Mouse (Mus musculus) limb, embryonic 10.5 days (tissue): ENCODE results near the gene Add1. TPM values are rescaled to one million over a fixed set of nuclear protein-coding genes. Genes with fewer than 3 reads are reported as not detected.

Source experiments
- DNase-seq: peaks from one replicate; pipeline ENCODE4 v3.0.0-alpha.2; 2017; ENCODE audit warnings: low spot score
- H3K27ac ChIP-seq: fragments of 300-500 bp; sonication (generic); 2 replicates; pipeline ENCODE4 v1.5.1; 2016; ENCODE audit warnings: mild to moderate bottlenecking
- H3K27me3 ChIP-seq: fragments of 300-500 bp; sonication (generic); 2 replicates; pipeline ENCODE4 v1.6.1; 2016; ENCODE audit warnings: low read depth, mild to moderate bottlenecking; ENCODE audit not compliant: poor library complexity, severe bottlenecking
- H3K36me3 ChIP-seq: fragments of 300-500 bp; sonication (generic); 2 replicates; pipeline ENCODE4 v1.6.1; 2016; ENCODE audit warnings: mild to moderate bottlenecking, moderate library complexity
- H3K4me1 ChIP-seq: fragments of 300-500 bp; sonication (generic); 2 replicates; pipeline ENCODE4 v1.6.1; 2016
- H3K4me3 ChIP-seq: fragments of 300-500 bp; sonication (generic); 2 replicates; pipeline ENCODE4 v1.5.1; 2016; ENCODE audit warnings: mild to moderate bottlenecking, moderate library complexity
- H3K9me3 ChIP-seq: fragments of 300-500 bp; sonication (generic); replicated peaks from 2 replicates; pipeline ENCODE4 v1.6.1; 2016; ENCODE audit warnings: mild to moderate bottlenecking
- WGBS: fragments of 180-500 bp; shearing (Covaris S2); methylation state at CpG from one replicate; pipeline ENCODE4 v1.1.7; 2016; 5-methylcytosine and 5-hydroxymethylcytosine counted together
- polyA plus RNA-seq: library from polyadenylated mRNA; unstranded; fragments of >200 nt; fragmentation: Nextera tagmentation; extraction: Ambion mirVana; gene quantifications from 2 replicates; pipeline ENCODE4 v1.2.1, GENCODE M21; 2016

Gene Add1
- polyA plus RNA-seq, 1 experiment from 2014 or later: 166 TPM

DNA sequence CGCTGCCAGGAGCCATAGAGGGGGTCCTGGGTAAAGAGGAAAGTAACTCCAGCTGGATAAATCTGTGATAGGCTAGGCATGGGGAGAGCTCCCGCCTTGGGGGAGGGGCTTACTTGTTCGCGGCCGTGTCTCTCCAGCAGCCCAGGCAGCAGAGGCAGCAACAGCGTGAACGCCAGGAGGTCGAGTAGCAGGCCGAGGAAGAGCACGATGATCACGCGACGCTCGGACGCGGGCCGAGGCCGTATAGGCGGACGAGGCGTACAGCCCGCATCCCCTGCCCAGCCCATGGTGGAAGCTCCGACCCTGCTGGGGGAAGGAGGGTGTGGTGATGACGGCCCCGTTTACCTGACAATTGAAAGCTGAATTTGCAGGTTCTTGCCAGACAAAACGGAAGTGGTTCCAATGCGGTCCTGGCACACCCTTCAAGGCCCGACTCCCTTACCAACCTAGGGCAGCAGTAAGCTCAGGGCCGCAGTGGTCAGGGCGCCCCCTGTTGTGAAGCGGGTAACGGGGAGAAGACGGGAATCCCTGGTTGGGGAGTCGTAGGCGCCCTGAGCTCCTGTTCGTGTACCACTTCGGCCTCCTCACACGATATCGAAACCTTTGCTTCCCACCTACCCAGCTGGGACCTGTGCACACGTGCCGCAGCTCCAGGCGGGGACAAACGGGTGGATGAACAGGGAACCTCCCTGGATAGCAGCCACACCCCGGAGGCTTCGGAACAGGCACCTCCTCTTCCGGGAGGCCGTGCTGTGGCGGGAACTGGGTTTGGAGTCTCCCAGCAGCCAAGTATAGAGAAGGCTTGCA, 63.2 kb downstream of the Add1 start, which contains the start of gene Mfsd10:
Gene Mfsd10 (minus strand): TSS at position 732 of the 807 bp plus-strand sequence.
- Histone ChIP-seq H3K4me1 (peaks cover 31% of the 10 kb centered on the region), H3K9me3 (no peaks in the 10 kb centered on the region), H3K36me3 (peaks cover 86% of the 10 kb centered on the region), H3K27me3 (no peaks in the 10 kb centered on the region), H3K4me3 (peak within 1 kb of the TSS; percentile 71), H3K27ac (peak within 1 kb of the TSS; percentile 90)
- WGBS: under 1% methylated on average over 48 of the region's 48 CpGs
- DNase-seq: peak; percentile 80

DNA sequence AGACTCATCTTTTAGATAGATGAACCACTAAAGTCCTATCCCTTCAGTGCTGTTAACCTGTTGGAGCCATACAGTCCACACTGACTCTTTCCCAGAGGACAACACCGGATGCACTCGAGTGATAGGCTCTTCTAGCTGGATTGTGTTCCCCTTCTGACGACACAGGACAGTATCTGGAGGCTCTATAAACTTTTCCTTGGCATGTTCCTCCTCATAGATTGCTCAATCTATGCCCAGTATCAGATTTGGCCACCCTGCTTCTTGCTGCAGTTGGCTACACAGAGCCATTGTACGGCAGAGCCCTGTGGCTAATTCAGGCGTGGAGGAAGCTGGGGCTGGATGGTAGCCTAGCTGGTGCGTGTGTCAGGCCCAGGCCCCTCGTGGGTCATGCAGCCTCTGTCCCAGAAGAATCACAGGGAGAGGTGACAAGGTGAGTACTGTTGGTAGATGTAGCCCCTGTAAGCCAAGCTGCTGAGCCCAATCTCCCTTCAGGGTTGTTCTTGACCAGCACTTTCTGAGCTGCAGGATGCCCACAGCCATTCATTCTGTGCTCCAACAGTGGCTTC, 64.2 kb downstream of the Add1 start:
- Histone ChIP-seq H3K27ac (peak overlapping the region; percentile 90), H3K27me3 (no peaks in the 10 kb centered on the region), H3K9me3 (no peaks in the 10 kb centered on the region), H3K36me3 (peaks cover 81% of the 10 kb centered on the region), H3K4me1 (peaks cover 31% of the 10 kb centered on the region), H3K4me3 (peak overlapping the region; percentile 71)
- no peak for DNase-seq
- 83% methylated on average over 7 of the region's 7 CpGs for WGBS

- H3K9me3 ChIP-seq: no peaks in the 10 kb centered on the region
- H3K36me3 ChIP-seq: peaks cover 91% of the 10 kb centered on the region
- no peak overlapping the region for H3K27ac ChIP-seq
- 88% methylated on average over 3 of the region's 3 CpGs for WGBS
- no peaks in the 10 kb centered on the region for H3K27me3 ChIP-seq
- DNase-seq: no peak
- H3K4me3 ChIP-seq: no peak overlapping the region
- H3K4me1 ChIP-seq: peaks cover 9% of the 10 kb centered on the region
Observed at GRCm38 (mm10) chr5:34641991-34642390, 68.5 kb downstream of the Add1 start.

DNA sequence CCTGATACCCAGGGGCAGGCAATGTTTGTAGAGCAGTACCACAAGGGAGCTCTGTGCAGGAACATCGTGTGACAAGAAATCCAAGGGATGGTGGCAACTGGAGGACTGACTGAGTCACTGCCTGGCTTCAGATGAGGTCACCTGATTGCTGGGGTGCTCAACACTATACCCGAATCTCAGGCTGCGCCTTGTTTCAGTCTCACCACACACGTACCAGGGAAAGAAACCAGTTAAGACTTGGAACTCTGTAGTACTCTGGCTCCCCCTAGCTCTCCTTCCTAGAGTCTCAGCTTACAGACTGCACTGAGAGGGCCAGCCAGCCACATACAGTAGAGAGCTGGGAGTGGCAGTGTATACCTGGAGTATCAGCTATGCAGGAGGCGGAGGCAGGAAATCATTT, 69.5 kb downstream of the Add1 start:
- WGBS: 77% methylated on average over 5 of the region's 5 CpGs
- peaks cover 95% of the 10 kb centered on the region for H3K36me3 ChIP-seq

GRCm38 (mm10) chr5:34647581-34647980, 74.1 kb downstream of the Add1 start:
- H3K4me1 ChIP-seq: no peaks in the 10 kb centered on the region
- peaks cover 100% of the 10 kb centered on the region for H3K36me3 ChIP-seq
- H3K9me3 ChIP-seq: no peaks in the 10 kb centered on the region
- no peaks in the 10 kb centered on the region for H3K27me3 ChIP-seq
- 48% methylated on average over 4 of the region's 4 CpGs for WGBS
- H3K27ac ChIP-seq: no peak overlapping the region
- peak; percentile 81 for DNase-seq
- no peak overlapping the region for H3K4me3 ChIP-seq

More for the DNA sequence above, 69.5 kb downstream of the Add1 start:
- DNase-seq: no peak
- H3K9me3 ChIP-seq: no peaks in the 10 kb centered on the region
- no peaks in the 10 kb centered on the region for H3K4me1 ChIP-seq
- no peak overlapping the region for H3K4me3 ChIP-seq
- no peak overlapping the region for H3K27ac ChIP-seq
- H3K27me3 ChIP-seq: no peaks in the 10 kb centered on the region

DNA sequence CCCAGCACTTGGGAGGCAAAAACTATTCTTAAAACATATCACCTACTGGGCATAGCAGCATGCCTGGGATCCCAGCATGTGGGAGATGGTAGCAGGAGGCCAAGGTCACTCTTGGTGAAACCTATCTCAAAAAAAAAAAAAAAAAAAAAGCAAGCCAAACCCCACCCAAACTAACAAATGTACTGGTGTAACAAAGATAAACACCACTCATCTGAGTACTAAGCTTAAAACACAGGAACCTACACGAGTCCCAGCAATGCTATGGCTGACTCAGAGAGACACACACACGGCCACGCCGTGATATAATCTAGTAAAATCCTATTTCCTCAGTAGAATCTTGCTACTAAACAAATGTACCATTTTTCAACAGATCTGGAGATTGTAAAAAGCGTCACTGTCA, 79.5 kb downstream of the Add1 start:
- no peaks in the 10 kb centered on the region for H3K27me3 ChIP-seq
- H3K4me3 ChIP-seq: no peak overlapping the region
- no peak for DNase-seq
- H3K9me3 ChIP-seq: no peaks in the 10 kb centered on the region
- WGBS: 95% methylated on average over 5 of the region's 5 CpGs
- H3K27ac ChIP-seq: no peak overlapping the region
- H3K4me1 ChIP-seq: no peaks in the 10 kb centered on the region
- peaks cover 95% of the 10 kb centered on the region for H3K36me3 ChIP-seq

GRCm38 (mm10) chr5:34654881-34655280, 81.4 kb downstream of the Add1 start:
- Histone ChIP-seq H3K36me3 (peaks cover 79% of the 10 kb centered on the region), H3K4me1 (peaks cover 6% of the 10 kb centered on the region), H3K27ac (no peak overlapping the region), H3K27me3 (no peaks in the 10 kb centered on the region), H3K9me3 (no peaks in the 10 kb centered on the region), H3K4me3 (no peak overlapping the region)
- 94% methylated on average over 9 of the region's 9 CpGs for WGBS
- DNase-seq: no peak

- peaks cover 13% of the 10 kb centered on the region for H3K27me3 ChIP-seq
- DNase-seq: no peak
Observed at GRCm38 (mm10) chr5:34657556-34657955, 84.1 kb downstream of the Add1 start.

DNA sequence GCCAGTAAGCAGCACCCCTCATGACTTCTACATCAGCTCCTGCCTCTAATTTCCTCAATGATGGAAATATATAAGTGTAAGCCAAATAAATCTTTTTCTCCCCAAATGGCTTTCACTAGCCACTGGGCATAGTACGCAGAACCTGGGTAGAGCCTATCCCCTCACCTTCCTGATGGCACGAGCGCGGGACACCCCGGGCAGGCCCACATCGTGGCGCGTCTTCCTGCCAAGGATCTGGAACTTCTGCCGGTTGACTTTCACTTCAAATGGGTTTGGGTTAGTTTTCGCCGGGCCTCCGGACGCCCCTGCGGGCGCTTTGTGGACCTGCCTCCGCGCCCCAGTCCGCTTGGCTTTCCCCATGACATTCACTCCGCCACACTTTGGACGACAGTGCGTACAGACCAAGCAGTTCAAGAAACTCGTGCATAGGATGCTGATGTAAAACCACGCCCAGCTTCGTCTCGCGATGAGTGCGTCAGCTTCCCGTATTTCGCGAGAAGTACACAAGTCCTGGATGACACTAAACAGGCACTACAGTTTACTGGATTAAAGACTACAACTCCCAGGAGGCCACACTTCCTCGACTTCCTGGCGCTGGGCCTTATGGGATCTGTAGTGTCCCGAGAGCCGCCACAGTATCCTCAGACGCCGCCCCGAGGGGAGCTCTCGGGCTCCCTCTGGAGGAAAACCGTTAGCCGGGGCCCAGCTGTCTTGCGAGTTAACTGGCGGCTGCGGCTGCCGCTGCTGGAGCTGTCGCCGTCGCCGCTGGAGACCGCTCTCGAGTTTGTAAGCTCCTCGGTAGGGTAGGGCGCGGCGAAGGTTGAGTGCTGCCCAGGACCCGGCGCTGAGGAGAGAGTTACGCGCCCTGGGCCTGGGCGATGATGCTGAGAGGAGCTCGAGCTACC, 86.5 kb downstream of the Add1 start, which contains the start of the genes Nop14 and Grk4:
Gene Nop14 (minus strand): TSS at position 463 of the 905 bp plus-strand sequence.
Gene Grk4 (plus strand): TSS at position 694 of the 905 bp plus-strand sequence.
- Histone ChIP-seq H3K27me3 (peaks cover 13% of the 10 kb centered on the region), H3K9me3 (no peaks in the 10 kb centered on the region), H3K4me3 (peak within 1 kb of the TSS; percentile 82), H3K4me1 (peaks cover 10% of the 10 kb centered on the region), H3K36me3 (peaks cover 29% of the 10 kb centered on the region), H3K27ac (peak within 1 kb of the TSS; percentile 81)
- DNase-seq: peak; percentile 96
- under 1% methylated on average over 60 of the region's 60 CpGs for WGBS

More at GRCm38 (mm10) chr5:34657556-34657955, 84.1 kb downstream of the Add1 start:
- 96% methylated on average over 8 of the region's 8 CpGs for WGBS
- Histone ChIP-seq H3K27ac (no peak overlapping the region), H3K4me3 (no peak overlapping the region), H3K4me1 (peaks cover 10% of the 10 kb centered on the region), H3K9me3 (no peaks in the 10 kb centered on the region), H3K36me3 (peaks cover 53% of the 10 kb centered on the region)

DNA sequence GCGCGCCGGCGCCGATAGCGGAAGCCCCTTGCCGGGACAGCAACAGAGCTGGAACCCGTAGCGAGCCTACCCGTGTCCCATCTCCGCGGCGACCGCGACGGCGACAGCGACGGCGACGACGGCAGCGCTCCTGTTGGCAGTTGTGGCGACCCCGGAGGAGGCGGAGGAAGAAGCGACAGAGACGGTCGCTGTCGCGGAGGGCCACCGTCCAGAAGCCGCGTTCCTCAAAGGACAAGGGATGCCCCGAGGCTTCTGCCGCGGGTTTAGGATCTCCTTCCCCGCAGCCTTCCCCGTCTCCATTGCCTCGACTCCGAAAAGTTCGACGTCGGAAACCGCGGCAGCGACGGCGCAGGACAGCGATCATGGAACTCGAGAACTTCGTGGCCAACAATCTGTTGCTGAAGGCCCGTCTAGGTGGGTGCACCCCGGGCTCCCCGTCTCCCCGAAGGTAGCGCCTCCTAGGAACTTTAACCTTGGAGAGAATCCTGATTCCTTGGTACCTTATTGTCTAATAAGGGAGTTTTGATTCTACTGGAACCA, 87.2 kb downstream of the Add1 start:
- Histone ChIP-seq H3K9me3 (no peaks in the 10 kb centered on the region), H3K4me3 (peak overlapping the region; percentile 82), H3K36me3 (peaks cover 22% of the 10 kb centered on the region), H3K27ac (peak overlapping the region; percentile 81), H3K4me1 (peaks cover 10% of the 10 kb centered on the region), H3K27me3 (peaks cover 13% of the 10 kb centered on the region)
- no peak for DNase-seq
- WGBS: under 1% methylated on average over 57 of the region's 57 CpGs

DNA sequence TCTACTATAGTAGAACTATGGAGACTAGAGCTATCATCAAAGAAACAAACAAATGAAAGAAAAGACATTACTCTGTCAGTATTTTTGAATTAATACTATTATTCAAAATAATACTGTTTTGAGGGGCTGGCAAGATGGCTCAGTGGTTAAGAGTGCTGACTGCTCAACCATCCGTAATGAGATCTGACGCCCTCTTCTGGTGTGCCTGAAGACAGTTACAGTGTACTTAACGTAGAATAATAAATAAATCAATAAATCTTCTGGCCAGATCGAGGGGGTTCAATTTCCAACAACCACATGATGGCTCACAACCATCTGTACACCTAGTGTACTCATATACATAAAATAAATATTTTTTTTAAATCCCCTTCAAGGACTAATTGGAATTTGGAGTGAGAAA, 88.4 kb downstream of the Add1 start:
- no peak for DNase-seq
- no peak overlapping the region for H3K4me3 ChIP-seq
- no peaks in the 10 kb centered on the region for H3K9me3 ChIP-seq
- WGBS: 85% methylated on average over 4 of the region's 4 CpGs
- H3K27ac ChIP-seq: no peak overlapping the region
- peaks cover 10% of the 10 kb centered on the region for H3K4me1 ChIP-seq
- peaks cover 13% of the 10 kb centered on the region for H3K27me3 ChIP-seq
- H3K36me3 ChIP-seq: peaks cover 11% of the 10 kb centered on the region

GRCm38 (mm10) chr5:34663231-34663630, 89.8 kb downstream of the Add1 start:
- Histone ChIP-seq H3K36me3 (peaks cover 1% of the 10 kb centered on the region; the same call in 1 of the 2 replicates), H3K27me3 (peaks cover 13% of the 10 kb centered on the region), H3K4me3 (no peak overlapping the region), H3K27ac (no peak overlapping the region), H3K4me1 (peaks cover 10% of the 10 kb centered on the region), H3K9me3 (no peaks in the 10 kb centered on the region)
- DNase-seq: no peak
- WGBS: 95% methylated on average over 2 of the region's 2 CpGs
